Mouse (Mus musculus) liver, adult 2 months (tissue): ENCODE measurements at regions not wholly inside any gene's neighbourhood (a gene's known extent, or its start where the extent isn't known, plus 50 kb on each side); places are given as distances from the start of the nearest gene placed in this dataset.

Experiments used
- CTCF ChIP-seq: fragments of 200-500 bp; IDR thresholded peaks from 2 replicates; pipeline ENCODE4 v1.5.1; 2011; ENCODE audit warnings: low read depth, low read length, control low read depth
- POLR2A ChIP-seq: fragments of 200-500 bp; IDR thresholded peaks from 2 replicates; pipeline ENCODE4 v1.6.1; 2011; ENCODE audit warnings: low read length, control low read depth; ENCODE audit not compliant: insufficient read depth; ENCODE audit errors: extremely low read depth

- TF ChIP-seq CTCF (no peak), POLR2A (no peak)
Measured at GRCm38 (mm10) chr11:109071340-109071739, 72.8 kb downstream of the E030025P04Rik start.
